Mouse (Mus musculus): ENCODE results near the gene Olfr107.

Gene Olfr107

DNA sequence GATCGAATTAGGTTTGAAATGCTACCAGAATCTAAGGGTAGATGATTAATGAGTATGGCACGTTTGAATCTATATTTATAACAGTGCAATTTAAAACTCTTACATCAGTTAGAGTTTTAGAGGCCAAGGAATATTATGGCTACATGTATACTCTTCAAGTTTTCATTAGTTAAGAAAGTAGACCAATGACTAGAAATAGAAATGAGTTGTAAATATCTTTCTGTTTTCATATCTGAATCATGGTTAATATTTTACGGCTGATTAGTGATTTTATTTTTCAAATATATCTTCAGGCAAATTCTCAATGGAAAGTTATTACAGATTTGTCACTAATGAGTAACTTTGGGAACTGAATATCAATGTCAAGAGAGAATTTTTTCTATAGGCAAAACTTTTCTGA lies at the start of gene Olfr107:
TSS of gene Olfr107 (plus strand) at position 301 of the 400 bp plus-strand sequence.
- DNase-seq (ENCODE audit: low read depth, low spot score), result no peak

DNA sequence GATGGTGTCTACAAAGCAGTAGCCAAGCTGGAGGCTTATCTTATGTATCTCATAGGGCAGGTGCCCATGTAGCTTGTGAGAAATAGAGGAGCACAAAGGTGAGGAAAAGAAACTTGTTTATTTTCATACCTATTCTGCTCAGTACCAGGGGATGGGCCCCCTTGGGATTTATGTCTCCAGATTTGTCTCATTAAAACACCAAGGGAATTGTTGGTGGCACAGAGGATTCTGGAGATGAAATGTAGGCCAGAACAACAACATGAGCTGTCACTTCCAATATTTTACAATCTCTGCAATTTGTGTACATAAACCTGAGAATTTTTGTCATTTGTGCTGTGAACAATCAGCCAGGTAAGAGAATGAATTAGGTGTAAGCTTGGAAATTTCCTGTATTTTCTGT lies 39.7 kb upstream of the Olfr107 start, which contains the start of gene Olfr104-ps:
TSS of gene Olfr104-ps (plus strand) at position 301 of the 400 bp plus-strand sequence.
- no peak for DNase-seq (ENCODE audit: low read depth, low spot score)

- no peak for DNase-seq (ENCODE audit: low read depth, low spot score)
Observed at GRCm38 (mm10) chr17:37378733-37379132, 20.3 kb upstream of the Olfr107 start, which contains the start of gene Olfr105-ps. Gene Olfr105-ps, plus strand, starts transcription at chr17:37379033.

GRCm38 (mm10) chr17:37390093-37390492 lies 8.9 kb upstream of the Olfr107 start, which contains the start of gene Olfr106-ps:
Gene Olfr106-ps, plus strand, starts transcription at chr17:37390393.
- DNase-seq (ENCODE audit: low read depth, low spot score), result no peak

GRCm38 (mm10) chr17:37413380-37413779 lies 14.4 kb downstream of the Olfr107 start:
- no peak for DNase-seq (ENCODE audit: low read depth, low spot score)

DNA sequence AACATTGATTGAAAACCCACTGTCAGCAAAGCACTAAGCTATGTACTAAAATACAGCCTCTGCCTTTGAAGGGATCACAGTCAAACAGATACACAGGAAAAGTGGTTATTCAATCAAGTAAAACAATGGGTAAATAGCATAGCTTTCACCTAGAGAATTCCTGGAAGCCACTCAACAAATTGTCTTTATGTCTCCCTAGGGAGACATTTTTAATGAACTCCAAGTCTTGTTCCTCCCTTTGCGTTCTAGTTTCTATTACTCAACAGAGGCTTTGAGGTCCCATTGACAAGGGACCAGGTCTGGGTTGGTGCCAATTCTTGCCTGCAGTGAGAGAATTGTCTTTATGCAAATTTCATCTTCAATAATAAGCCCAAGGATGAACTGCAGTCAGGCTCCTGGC lies 46.2 kb downstream of the Olfr107 start, which contains the start of gene Olfr108:
TSS of gene Olfr108 (plus strand) at position 301 of the 400 bp plus-strand sequence.
- no peak for DNase-seq (ENCODE audit: low read depth, low spot score)

All from telencephalon, adult 2 months (tissue).